Comparison of ENCODE assay signal across 7 mouse cellular contexts in the genomic region with DNA sequence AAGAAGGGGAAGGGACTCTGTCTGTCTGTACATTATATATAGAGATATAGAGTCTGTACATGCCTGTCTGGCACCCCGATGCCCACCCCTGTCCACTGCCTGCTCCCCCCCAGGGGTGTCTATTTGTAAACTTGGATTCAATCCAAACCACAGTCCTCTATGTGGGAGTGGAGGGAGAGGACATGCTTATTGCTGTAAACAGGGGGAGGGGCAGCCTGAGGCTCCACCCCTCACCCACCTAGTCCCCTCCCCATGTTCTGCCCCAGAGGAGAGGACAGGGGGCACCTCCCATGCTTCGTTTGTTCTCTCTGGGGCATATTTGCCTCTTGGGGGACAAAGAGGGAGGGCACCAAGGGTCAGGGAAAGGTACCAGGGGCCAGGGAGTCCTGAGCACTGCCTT. TPM values are rescaled to one million over a fixed set of nuclear protein-coding genes. Genes with fewer than 3 reads are reported as not detected.
A peak's percentile ranks its signal among the peaks of the same experiment; 100 is the strongest.
DNase-seq lines count a peak whose midpoint lies in the region; ATAC-seq and TF ChIP-seq lines count a peak whose summit lies in the region.

No protein-coding gene starts in this region.

- intact Hi-C loops in left cerebral cortex, adult 2 months (cut with DNase I), result loop anchor here (5.0 kb wide), 2 partner anchors 173 to 543 kb away; no protein-coding TSS in a partner anchor

- peaks cover 44% of the 10 kb centered on the region for H3K4me1 ChIP-seq in forebrain, embryonic 13.5 days
- peaks cover 47% of the 10 kb centered on the region for H3K4me1 ChIP-seq in limb, embryonic 15.5 days
- H3K4me1 ChIP-seq in stomach, embryonic 15.5 days, result peaks cover 38% of the 10 kb centered on the region

- H3K9ac ChIP-seq in forebrain, embryonic 13.5 days, result no peak overlapping the region
- 0 out of 2 replicates have a peak overlapping the region, but pooled peaks have one; percentile 1 for H3K9ac ChIP-seq in limb, embryonic 15.5 days
- no peak overlapping the region for H3K9ac ChIP-seq in stomach, embryonic 15.5 days

- TF ChIP-seq CTCF in left cerebral cortex, adult 2 months (IDR thresholded peaks at IDR 0.05), result no peak

- peak overlapping the region; percentile 80 for H3K27ac ChIP-seq in left cerebral cortex, adult 2 months
- H3K27ac ChIP-seq in forebrain, embryonic 13.5 days, result no peak overlapping the region
- H3K27ac ChIP-seq in limb, embryonic 15.5 days, result no peak overlapping the region
- H3K27ac ChIP-seq in stomach, embryonic 15.5 days, result no peak overlapping the region

- no peaks in the 10 kb centered on the region for H3K9me3 ChIP-seq in forebrain, embryonic 13.5 days (replicated peaks)
- H3K9me3 ChIP-seq in limb, embryonic 15.5 days, result no peaks in the 10 kb centered on the region
- H3K9me3 ChIP-seq in stomach, embryonic 15.5 days, result no peaks in the 10 kb centered on the region

- peaks cover 36% of the 10 kb centered on the region for H3K27me3 ChIP-seq in forebrain, embryonic 13.5 days
- H3K27me3 ChIP-seq in limb, embryonic 15.5 days, result peaks cover 20% of the 10 kb centered on the region; the same call in 1 of the 2 replicates
- H3K27me3 ChIP-seq in stomach, embryonic 15.5 days (replicated peaks), result peaks cover 20% of the 10 kb centered on the region

- no peak for ATAC-seq in forebrain, embryonic 13.5 days
- ATAC-seq in limb, embryonic 15.5 days (ENCODE audit: insufficient number of reproducible peaks, low FRiP score, low TSS enrichment, low read depth), result no peak
- ATAC-seq in stomach, embryonic 15.5 days (ENCODE audit: insufficient read depth, low FRiP score, low read depth), result no peak

- no peak overlapping the region; the same call in 1 of the 2 replicates for H3K4me3 ChIP-seq in left cerebral cortex, adult 2 months
- H3K4me3 ChIP-seq in forebrain, embryonic 13.5 days, result peak overlapping the region; percentile 22; the same call in 1 of the 2 replicates
- no peak overlapping the region for H3K4me3 ChIP-seq in limb, embryonic 15.5 days
- H3K4me3 ChIP-seq in stomach, embryonic 15.5 days (replicated peaks), result no peak overlapping the region

- 40% methylated on average over 2 of the region's 2 CpGs for WGBS in forebrain, embryonic 13.5 days
- 44% methylated on average over 2 of the region's 2 CpGs for WGBS in limb, embryonic 15.5 days
- 49% methylated on average over 2 of the region's 2 CpGs for WGBS in stomach, embryonic 15.5 days

- no peak for DNase-seq in left cerebral cortex, adult 2 months (ENCODE audit: extremely low spot score in 1 of 2, low spot score in 2 of 2)
- DNase-seq in left cerebral cortex, adult 9 months (ENCODE audit: low spot score in 2 of 2), result no peak
- no peak for DNase-seq in adrenal gland, adult 2 months
- DNase-seq in frontal cortex, postnatal 36 days (ENCODE audit: low spot score in 2 of 2), result no peak

- H3K4me2 ChIP-seq in forebrain, embryonic 13.5 days, result peak overlapping the region; percentile 56
- peak overlapping the region; percentile 49; the same call in 1 of the 2 replicates for H3K4me2 ChIP-seq in limb, embryonic 15.5 days
- H3K4me2 ChIP-seq in stomach, embryonic 15.5 days, result peak overlapping the region; percentile 81

- no peaks in the 10 kb centered on the region for H3K36me3 ChIP-seq in forebrain, embryonic 13.5 days (ENCODE audit: poor library complexity, severe bottlenecking)
- H3K36me3 ChIP-seq in limb, embryonic 15.5 days, result no peaks in the 10 kb centered on the region
- no peaks in the 10 kb centered on the region for H3K36me3 ChIP-seq in stomach, embryonic 15.5 days

RNA-seq across cellular contexts. Expression of a gene that starts 8.0 kb away (rescaled TPM):
- 10 to 100 TPM; 49.3 to 55.0 TPM for total RNA-seq in left cerebral cortex, adult 2 months (2021)
- polyA plus RNA-seq in forebrain, embryonic 13.5 days (2015; fragmentation: Nextera tagmentation; extraction: Ambion mirVana), result 18.7 and 23.4 TPM in 2 replicates
- polyA plus RNA-seq in limb, embryonic 15.5 days (2015; fragmentation: Nextera tagmentation; extraction: Ambion mirVana), result 57.9 and 59.2 TPM in 2 replicates
- polyA plus RNA-seq in stomach, embryonic 15.5 days (2015; fragmentation: Nextera tagmentation; extraction: Ambion mirVana), result 9.5 and 9.6 TPM in 2 replicates
- total RNA-seq in adrenal gland, adult 2 months (2021), result under 1 TPM; 0.26 to 0.55 TPM
- polyA plus RNA-seq in adrenal gland, adult 2 months (2012; rRNA removed), result 0.21 and 1.0 TPM in 2 replicates

RNA-seq across cellular contexts. Expression of a gene that starts 23.0 kb away (rescaled TPM):
- under 1 TPM in 1 of 2 experiments, not detected in 1; 0.21 TPM for total RNA-seq in left cerebral cortex, adult 2 months (2021)
- polyA plus RNA-seq in forebrain, embryonic 13.5 days (2015; fragmentation: Nextera tagmentation; extraction: Ambion mirVana), result 16.0 and 16.3 TPM in 2 replicates
- polyA plus RNA-seq in limb, embryonic 15.5 days (2015; fragmentation: Nextera tagmentation; extraction: Ambion mirVana), result 30.4 and 34.4 TPM in 2 replicates
- 17.9 and 19.4 TPM in 2 replicates for polyA plus RNA-seq in stomach, embryonic 15.5 days (2015; fragmentation: Nextera tagmentation; extraction: Ambion mirVana)
- total RNA-seq in adrenal gland, adult 2 months (2021), result 1 to 10 TPM in 1 of 2 experiments, under 1 TPM in 1; 0.63 to 1.9 TPM
- 1.8 and 3.5 TPM in 2 replicates for polyA plus RNA-seq in adrenal gland, adult 2 months (2012; rRNA removed)

RNA-seq across cellular contexts. Expression of a gene that starts 33.8 kb away (rescaled TPM):
- total RNA-seq in left cerebral cortex, adult 2 months (2021), result 1 to 10 TPM; 5.5 to 5.9 TPM
- 9.5 and 10.9 TPM in 2 replicates for polyA plus RNA-seq in forebrain, embryonic 13.5 days (2015; fragmentation: Nextera tagmentation; extraction: Ambion mirVana)
- polyA plus RNA-seq in limb, embryonic 15.5 days (2015; fragmentation: Nextera tagmentation; extraction: Ambion mirVana), result 59.6 and 64.2 TPM in 2 replicates
- polyA plus RNA-seq in stomach, embryonic 15.5 days (2015; fragmentation: Nextera tagmentation; extraction: Ambion mirVana), result 41.4 and 46.1 TPM in 2 replicates
- 10 to 100 TPM in 1 of 2 experiments, 1 to 10 TPM in 1; 8.0 to 16.6 TPM for total RNA-seq in adrenal gland, adult 2 months (2021)
- 17.5 and 24.0 TPM in 2 replicates for polyA plus RNA-seq in adrenal gland, adult 2 months (2012; rRNA removed)

RNA-seq across cellular contexts. Expression of a gene that starts 35.0 kb away (rescaled TPM):
- 100 to 1,000 TPM; 106 to 115 TPM for total RNA-seq in left cerebral cortex, adult 2 months (2021)
- polyA plus RNA-seq in forebrain, embryonic 13.5 days (2015; fragmentation: Nextera tagmentation; extraction: Ambion mirVana), result 24.1 and 27.5 TPM in 2 replicates
- polyA plus RNA-seq in limb, embryonic 15.5 days (2015; fragmentation: Nextera tagmentation; extraction: Ambion mirVana), result 94.4 and 106 TPM in 2 replicates
- 44.7 and 53.2 TPM in 2 replicates for polyA plus RNA-seq in stomach, embryonic 15.5 days (2015; fragmentation: Nextera tagmentation; extraction: Ambion mirVana)
- total RNA-seq in adrenal gland, adult 2 months (2021), result 10 to 100 TPM; 56.1 to 87.5 TPM
- polyA plus RNA-seq in adrenal gland, adult 2 months (2012; rRNA removed), result 142 and 182 TPM in 2 replicates

RNA-seq across cellular contexts. Expression of a gene that starts 44.4 kb away (rescaled TPM):
- 10 to 100 TPM; 36.0 to 38.6 TPM for total RNA-seq in left cerebral cortex, adult 2 months (2021)
- 25.8 and 32.7 TPM in 2 replicates for polyA plus RNA-seq in forebrain, embryonic 13.5 days (2015; fragmentation: Nextera tagmentation; extraction: Ambion mirVana)
- 91.9 and 92.8 TPM in 2 replicates for polyA plus RNA-seq in limb, embryonic 15.5 days (2015; fragmentation: Nextera tagmentation; extraction: Ambion mirVana)
- 74.4 and 75.3 TPM in 2 replicates for polyA plus RNA-seq in stomach, embryonic 15.5 days (2015; fragmentation: Nextera tagmentation; extraction: Ambion mirVana)
- 10 to 100 TPM; 49.9 to 54.7 TPM for total RNA-seq in adrenal gland, adult 2 months (2021)
- polyA plus RNA-seq in adrenal gland, adult 2 months (2012; rRNA removed), result 153 TPM in 2 replicates
